Mouse (Mus musculus): ENCODE results near the gene Fbln5. TPM values are rescaled to one million over a fixed set of nuclear protein-coding genes. Genes with fewer than 3 reads are reported as not detected.
A peak's percentile ranks its signal among the peaks of the same experiment; 100 is the strongest.

The Fbln5 gene
- polyA plus RNA-seq, 1 experiment from 2014 or later: 160 TPM

DNA sequence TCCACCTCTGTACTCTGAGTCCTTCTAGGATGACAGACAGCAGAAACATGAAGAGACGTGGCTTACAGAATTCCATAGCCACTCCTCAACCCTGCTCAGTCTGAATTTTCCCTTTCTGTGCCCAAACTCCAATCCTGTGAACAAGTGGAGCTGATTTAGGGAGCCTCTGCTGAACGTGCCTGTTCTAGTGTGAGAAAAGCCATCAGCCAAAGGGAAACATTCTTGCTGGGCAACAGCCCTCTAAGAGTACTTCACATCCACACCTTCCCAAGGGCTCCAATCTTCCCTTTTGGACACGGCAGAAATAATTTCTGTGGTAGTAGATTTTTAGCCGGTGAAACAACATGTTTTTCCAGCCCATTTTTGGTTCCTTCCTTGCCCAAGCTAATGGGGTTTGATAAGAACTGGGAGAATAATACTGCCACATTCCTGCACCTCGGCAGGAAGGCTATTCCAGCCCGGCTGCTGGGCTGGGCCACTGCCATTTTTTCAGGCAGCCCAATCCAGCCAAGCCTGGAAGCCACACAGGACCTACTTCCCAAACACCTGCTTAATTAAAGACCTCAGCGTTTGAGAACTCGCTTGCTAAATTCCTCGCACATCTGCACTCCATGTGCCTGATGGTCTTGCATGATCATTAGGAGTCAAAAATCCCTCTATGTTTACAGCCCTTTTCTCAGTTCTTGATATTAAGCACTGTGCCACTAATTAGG is 41.1 kb downstream of the Fbln5 start:
- no peaks in the 10 kb centered on the region for H3K27me3 ChIP-seq (replicated peaks)
- no peak for ATAC-seq (ENCODE audit: extremely low read depth, insufficient number of reproducible peaks, low FRiP score, low TSS enrichment)

DNA sequence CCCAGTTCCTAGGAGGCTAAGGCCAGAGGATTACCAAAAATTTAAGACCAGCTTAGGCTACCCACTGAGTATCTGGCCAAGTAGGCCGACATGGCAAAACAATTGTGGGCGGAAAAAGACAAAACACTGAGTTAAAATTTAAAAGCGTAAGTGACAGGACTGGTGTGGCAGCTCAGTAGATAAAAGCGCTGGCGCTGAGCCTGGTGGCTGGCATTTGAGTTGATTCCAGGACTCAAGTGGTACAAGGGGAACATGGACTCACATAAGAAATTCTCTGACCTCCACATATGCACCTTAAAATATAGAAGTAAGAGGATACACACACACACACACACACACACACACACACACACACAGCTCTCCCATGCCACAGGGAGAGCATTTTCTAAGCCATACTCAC is 42.5 kb downstream of the Fbln5 start:
- H3K27ac ChIP-seq (replicated peaks): peak overlapping the region; percentile 48; the same call in 1 of the 2 replicates
- H3K9me3 ChIP-seq: no peaks in the 10 kb centered on the region
- ATAC-seq (ENCODE audit: extremely low read depth, insufficient number of reproducible peaks, low FRiP score, low TSS enrichment): no peak
- no peak overlapping the region for H3K4me2 ChIP-seq
- no peaks in the 10 kb centered on the region for H3K27me3 ChIP-seq (replicated peaks)
- no peak overlapping the region for H3K4me3 ChIP-seq
- WGBS: 74% methylated on average over 5 of the region's 5 CpGs
- no peak overlapping the region for H3K9ac ChIP-seq
- peaks cover 14% of the 10 kb centered on the region for H3K4me1 ChIP-seq
- no peaks in the 10 kb centered on the region for H3K36me3 ChIP-seq

More for the DNA sequence above, 41.1 kb downstream of the Fbln5 start:
- H3K4me3 ChIP-seq: no peak overlapping the region
- peak overlapping the region; percentile 48 for H3K27ac ChIP-seq (replicated peaks)
- H3K9me3 ChIP-seq: no peaks in the 10 kb centered on the region
- H3K4me1 ChIP-seq: peaks cover 19% of the 10 kb centered on the region
- 40% methylated on average over 9 of the region's 9 CpGs for WGBS
- H3K4me2 ChIP-seq: no peak overlapping the region
- H3K9ac ChIP-seq: no peak overlapping the region
- H3K36me3 ChIP-seq: no peaks in the 10 kb centered on the region

DNA sequence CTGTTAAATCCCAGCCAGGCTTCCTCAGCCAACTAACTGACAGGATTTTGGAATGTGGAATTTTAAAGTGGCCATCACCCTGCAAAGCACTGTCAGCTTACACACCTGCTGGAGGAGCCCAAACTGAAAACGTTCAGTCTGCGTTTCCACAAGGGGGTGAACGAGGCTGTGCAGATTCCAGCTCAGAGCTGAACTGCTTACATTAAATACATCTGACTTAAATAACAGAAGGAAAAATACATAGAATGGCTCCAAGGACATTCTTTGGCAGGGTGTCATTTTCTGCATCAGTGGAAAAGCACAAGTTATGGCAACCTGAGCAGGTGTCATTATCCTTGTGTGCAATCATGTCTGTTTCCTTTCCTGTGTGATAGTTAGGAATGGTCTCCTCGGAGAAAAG is 44.7 kb downstream of the Fbln5 start:
- no peak overlapping the region for H3K4me3 ChIP-seq
- H3K4me2 ChIP-seq: no peak overlapping the region
- no peak overlapping the region for H3K9ac ChIP-seq
- no peaks in the 10 kb centered on the region for H3K27me3 ChIP-seq (replicated peaks)
- H3K27ac ChIP-seq (replicated peaks): no peak overlapping the region
- no peak for ATAC-seq (ENCODE audit: extremely low read depth, insufficient number of reproducible peaks, low FRiP score, low TSS enrichment)
- H3K9me3 ChIP-seq: no peaks in the 10 kb centered on the region
- H3K36me3 ChIP-seq: no peaks in the 10 kb centered on the region
- peaks cover 23% of the 10 kb centered on the region for H3K4me1 ChIP-seq
- 54% methylated on average over 4 of the region's 4 CpGs for WGBS

- Histone ChIP-seq H3K27me3 (replicated peaks) (no peaks in the 10 kb centered on the region), H3K4me2 (no peak overlapping the region), H3K4me3 (no peak overlapping the region), H3K9ac (no peak overlapping the region), H3K27ac (replicated peaks) (no peak overlapping the region), H3K36me3 (no peaks in the 10 kb centered on the region), H3K9me3 (no peaks in the 10 kb centered on the region), H3K4me1 (peaks cover 21% of the 10 kb centered on the region)
- WGBS: 37% methylated on average over 3 of the region's 3 CpGs
- ATAC-seq (ENCODE audit: extremely low read depth, insufficient number of reproducible peaks, low FRiP score, low TSS enrichment): no peak
These were observed 45.9 kb downstream of the Fbln5 start for GRCm38 (mm10) chr12:101772962-101773361.

DNA sequence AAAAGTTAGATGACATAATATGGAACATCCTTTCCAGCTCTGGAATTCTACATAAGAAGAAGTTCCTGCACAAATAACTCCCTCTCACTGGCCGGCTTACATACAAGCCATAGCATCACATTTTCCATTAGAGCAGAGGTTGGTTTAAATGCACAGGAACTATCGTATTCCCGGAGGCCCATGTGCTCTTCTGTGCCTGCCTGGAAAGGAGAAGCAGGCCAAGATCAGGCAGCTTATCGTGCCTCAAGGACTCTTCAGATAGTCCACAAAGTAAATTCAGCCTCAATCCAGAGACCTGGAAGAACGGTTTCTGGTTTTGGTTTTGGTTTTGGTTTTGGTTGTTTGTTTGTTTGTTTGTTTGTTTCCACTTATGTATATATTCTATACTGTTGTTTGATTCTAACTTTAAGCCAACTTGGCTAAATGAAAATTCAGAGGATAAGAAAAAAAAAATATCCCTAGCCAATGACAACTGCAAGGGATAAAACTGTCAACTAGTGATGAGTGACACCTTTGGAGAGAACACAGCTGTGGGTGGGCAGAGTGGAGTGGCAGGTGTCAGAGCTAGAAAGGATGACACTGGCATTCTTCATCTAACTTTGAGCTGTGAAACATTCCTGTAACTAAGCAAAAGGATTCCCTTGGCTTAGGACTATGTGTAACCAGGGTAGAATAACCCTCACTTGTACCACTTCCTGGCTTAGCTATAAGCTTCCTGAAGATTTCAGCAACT is 48.4 kb downstream of the Fbln5 start:
- Histone ChIP-seq H3K4me3 (no peak overlapping the region), H3K9me3 (no peaks in the 10 kb centered on the region), H3K27ac (replicated peaks) (no peak overlapping the region), H3K4me1 (peaks cover 36% of the 10 kb centered on the region), H3K36me3 (no peaks in the 10 kb centered on the region), H3K4me2 (no peak overlapping the region), H3K9ac (no peak overlapping the region), H3K27me3 (replicated peaks) (no peaks in the 10 kb centered on the region)
- WGBS: 39% methylated on average over 5 of the region's 5 CpGs
- no peak for ATAC-seq (ENCODE audit: extremely low read depth, insufficient number of reproducible peaks, low FRiP score, low TSS enrichment)

DNA sequence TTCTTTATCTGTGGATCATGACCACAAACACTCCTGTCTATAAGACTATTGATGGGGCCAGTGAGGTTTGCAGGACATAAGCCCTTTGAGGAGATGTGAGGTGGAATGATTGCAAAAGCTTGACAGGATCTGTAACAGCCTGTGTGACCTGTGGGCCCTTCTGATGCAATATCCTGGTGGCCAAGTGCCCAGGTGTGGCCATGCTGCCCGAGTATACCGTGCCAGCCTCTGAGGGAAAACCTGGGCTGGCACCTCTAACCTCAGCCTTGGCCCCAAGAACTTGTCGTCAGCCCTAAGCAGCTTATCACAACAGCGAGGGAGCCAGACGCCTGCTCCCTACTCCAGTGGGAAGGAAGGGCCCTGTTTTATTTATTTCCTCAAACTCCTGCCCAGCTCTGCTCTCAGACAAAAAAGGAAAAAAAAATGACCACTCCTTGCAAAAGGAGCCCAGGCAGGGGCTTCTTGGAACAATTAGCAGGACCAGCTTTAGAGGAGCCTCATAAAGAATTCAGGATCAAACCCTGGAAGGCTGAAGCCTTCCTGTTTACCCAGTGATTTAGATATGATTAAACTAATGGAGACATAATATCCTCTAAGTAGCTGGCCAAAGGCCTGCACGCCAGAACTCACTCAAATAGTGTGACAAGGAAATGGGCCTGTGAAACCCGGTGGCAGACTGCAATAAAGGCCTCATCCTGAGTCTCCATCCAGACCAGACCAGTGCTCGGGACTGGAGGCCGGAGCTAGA is 51.4 kb downstream of the Fbln5 start:
- Histone ChIP-seq H3K36me3 (no peaks in the 10 kb centered on the region), H3K27me3 (replicated peaks) (no peaks in the 10 kb centered on the region), H3K4me2 (no peak overlapping the region), H3K4me3 (no peak overlapping the region), H3K9ac (no peak overlapping the region), H3K27ac (replicated peaks) (peak overlapping the region; percentile 74), H3K9me3 (no peaks in the 10 kb centered on the region), H3K4me1 (peaks cover 33% of the 10 kb centered on the region)
- peak; percentile 15; the same call in 1 of the 2 replicates for ATAC-seq (ENCODE audit: extremely low read depth, insufficient number of reproducible peaks, low FRiP score, low TSS enrichment)
- 31% methylated on average over 9 of the region's 9 CpGs for WGBS

GRCm38 (mm10) chr12:101766228-101766852 is 52.5 kb downstream of the Fbln5 start:
- ATAC-seq (ENCODE audit: extremely low read depth, insufficient number of reproducible peaks, low FRiP score, low TSS enrichment): peak; percentile 46
- Histone ChIP-seq H3K36me3 (no peaks in the 10 kb centered on the region), H3K9ac (no peak overlapping the region), H3K27me3 (replicated peaks) (no peaks in the 10 kb centered on the region), H3K9me3 (no peaks in the 10 kb centered on the region), H3K27ac (replicated peaks) (peak overlapping the region; percentile 74), H3K4me2 (no peak overlapping the region), H3K4me1 (peaks cover 33% of the 10 kb centered on the region), H3K4me3 (no peak overlapping the region)
- WGBS: 60% methylated on average over 3 of the region's 3 CpGs

GRCm38 (mm10) chr12:101764870-101765269 is 54.0 kb downstream of the Fbln5 start:
- Histone ChIP-seq H3K27ac (replicated peaks) (no peak overlapping the region), H3K4me2 (no peak overlapping the region), H3K9me3 (no peaks in the 10 kb centered on the region), H3K36me3 (no peaks in the 10 kb centered on the region), H3K27me3 (replicated peaks) (no peaks in the 10 kb centered on the region), H3K4me1 (peaks cover 27% of the 10 kb centered on the region), H3K9ac (no peak overlapping the region), H3K4me3 (no peak overlapping the region)
- WGBS: 67% methylated on average over 5 of the region's 5 CpGs
- no peak for ATAC-seq (ENCODE audit: extremely low read depth, insufficient number of reproducible peaks, low FRiP score, low TSS enrichment)

DNA sequence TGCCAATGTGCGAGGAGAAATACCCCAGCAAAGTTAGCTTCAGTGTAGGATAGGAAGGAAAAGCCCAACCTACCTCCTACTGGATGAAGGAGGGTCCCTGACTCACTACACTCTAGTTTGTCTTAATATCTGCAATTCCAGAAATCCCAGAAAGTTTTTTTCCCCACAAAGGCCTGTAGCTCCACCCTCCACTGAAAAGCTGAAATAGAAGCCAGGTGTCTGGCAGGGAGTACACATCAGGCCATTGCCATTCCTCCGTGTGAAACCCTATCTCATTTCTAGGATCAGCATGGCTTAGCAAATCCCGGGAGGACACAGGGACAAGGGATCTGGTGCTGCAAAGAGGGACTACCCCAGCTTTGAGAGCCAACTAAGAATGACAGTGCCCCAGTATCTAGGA is 55.8 kb downstream of the Fbln5 start:
- Histone ChIP-seq H3K9me3 (no peaks in the 10 kb centered on the region), H3K27me3 (replicated peaks) (no peaks in the 10 kb centered on the region), H3K36me3 (no peaks in the 10 kb centered on the region), H3K4me2 (no peak overlapping the region), H3K4me3 (no peak overlapping the region), H3K9ac (no peak overlapping the region), H3K27ac (replicated peaks) (no peak overlapping the region), H3K4me1 (peaks cover 22% of the 10 kb centered on the region)
- WGBS: 51% methylated on average over 3 of the region's 3 CpGs
- ATAC-seq (ENCODE audit: extremely low read depth, insufficient number of reproducible peaks, low FRiP score, low TSS enrichment): no peak

- Histone ChIP-seq H3K4me2 (no peak overlapping the region), H3K4me1 (peaks cover 13% of the 10 kb centered on the region), H3K9ac (no peak overlapping the region), H3K4me3 (no peak overlapping the region), H3K27ac (replicated peaks) (no peak overlapping the region), H3K9me3 (no peaks in the 10 kb centered on the region), H3K27me3 (replicated peaks) (no peaks in the 10 kb centered on the region), H3K36me3 (no peaks in the 10 kb centered on the region)
- WGBS: 82% methylated on average over 5 of the region's 5 CpGs
- no peak for ATAC-seq (ENCODE audit: extremely low read depth, insufficient number of reproducible peaks, low FRiP score, low TSS enrichment)
These were observed 56.8 kb downstream of the Fbln5 start for GRCm38 (mm10) chr12:101762054-101762453.

DNA sequence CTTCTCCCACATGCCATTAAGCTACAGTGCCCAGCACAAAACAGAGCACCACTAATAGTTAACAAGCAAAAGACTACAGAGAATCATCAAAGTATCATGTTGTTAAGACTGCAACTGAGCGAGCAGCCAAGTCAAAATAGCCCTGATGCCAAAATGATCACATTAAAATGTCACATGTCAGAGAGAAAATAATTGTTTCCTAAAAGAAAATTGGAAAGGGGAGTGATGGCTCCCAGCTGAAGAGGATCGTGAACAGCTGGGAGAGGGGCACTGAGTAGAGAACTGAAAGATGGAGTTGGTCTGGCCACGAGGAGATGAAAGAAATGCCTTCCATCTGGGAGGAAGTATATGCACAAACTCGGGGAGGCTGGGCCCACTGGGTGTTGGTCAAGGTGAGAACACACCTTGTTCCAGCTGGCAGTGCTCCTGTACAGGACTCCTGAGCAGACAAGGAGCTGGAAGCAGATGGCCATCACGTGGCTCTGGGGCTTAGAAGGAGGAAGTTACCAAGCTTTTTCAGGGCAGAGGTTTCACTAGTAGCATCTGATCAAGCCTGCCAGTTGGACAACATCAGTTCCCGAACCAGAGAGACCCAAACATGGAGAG is 59.3 kb downstream of the Fbln5 start:
- H3K9me3 ChIP-seq: no peaks in the 10 kb centered on the region
- no peak overlapping the region for H3K9ac ChIP-seq
- WGBS: 54% methylated on average over 6 of the region's 6 CpGs
- no peak for ATAC-seq (ENCODE audit: extremely low read depth, insufficient number of reproducible peaks, low FRiP score, low TSS enrichment)
- H3K36me3 ChIP-seq: no peaks in the 10 kb centered on the region
- no peaks in the 10 kb centered on the region for H3K4me1 ChIP-seq
- no peaks in the 10 kb centered on the region for H3K27me3 ChIP-seq (replicated peaks)
- H3K4me3 ChIP-seq: no peak overlapping the region
- no peak overlapping the region for H3K27ac ChIP-seq (replicated peaks)
- no peak overlapping the region for H3K4me2 ChIP-seq

All from heart, embryonic 13.5 days (tissue).